Mouse (Mus musculus) embryonic facial prominence, embryonic 11.5 days (tissue): ENCODE measurements at regions not wholly inside any gene's neighbourhood (a gene's known extent, or its start where the extent isn't known, plus 50 kb on each side); places are given as distances from the start of the nearest gene placed in this dataset.

ENCODE experiments used
- ATAC-seq: fragments of 200-750 bp; cut with Nextera tagmentation; replicated peaks from 2 replicates; pipeline ENCODE4 v1.8.0; 2017; ENCODE audit warnings: low read depth; ENCODE audit not compliant: insufficient number of reproducible peaks, low FRiP score, low TSS enrichment
- DNase-seq: peaks from one replicate; pipeline ENCODE4 v3.0.0-alpha.2; 2015; ENCODE audit warnings: low spot score
- H3K27ac ChIP-seq: fragments of 300-500 bp; sonication (generic); replicated peaks from 2 replicates; pipeline ENCODE4 v1.5.1; 2014; ENCODE audit warnings: mild to moderate bottlenecking, low read depth, low read length, control low read depth
- H3K27me3 ChIP-seq: fragments of 300-500 bp; sonication (generic); 2 replicates; pipeline ENCODE4 v1.6.1; 2014; ENCODE audit warnings: mild to moderate bottlenecking, low read length, moderate library complexity, mixed read lengths; ENCODE audit not compliant: control insufficient read depth, insufficient read depth
- H3K36me3 ChIP-seq: fragments of 300-500 bp; sonication (generic); replicated peaks from 2 replicates; pipeline ENCODE4 v1.6.1; 2014; ENCODE audit warnings: low read depth, mild to moderate bottlenecking, low read length, moderate library complexity, mixed read lengths; ENCODE audit not compliant: control insufficient read depth, insufficient read depth
- H3K4me1 ChIP-seq: fragments of 300-500 bp; sonication (generic); 2 replicates; pipeline ENCODE4 v1.6.1; 2014; ENCODE audit warnings: low read length, mixed read lengths; ENCODE audit not compliant: control insufficient read depth, insufficient read depth
- H3K4me2 ChIP-seq: fragments of 300-500 bp; sonication (generic); 2 replicates; pipeline ENCODE4 v1.6.1; 2014; ENCODE audit warnings: low read depth, mild to moderate bottlenecking, control low read depth, low read length, moderate library complexity
- H3K4me3 ChIP-seq: fragments of 300-500 bp; sonication (generic); 2 replicates; pipeline ENCODE4 v1.5.1; 2014; ENCODE audit warnings: low read depth, low read length, control low read depth
- H3K9ac ChIP-seq: fragments of 300-500 bp; sonication (generic); replicated peaks from 2 replicates; pipeline ENCODE4 v1.6.1; 2014; ENCODE audit warnings: mild to moderate bottlenecking, control low read depth, low read length
- H3K9me3 ChIP-seq: fragments of 300-500 bp; sonication (generic); replicated peaks from 2 replicates; pipeline ENCODE4 v1.6.1; 2016; ENCODE audit warnings: mild to moderate bottlenecking, low read length, inconsistent platforms, mixed read lengths; ENCODE audit not compliant: control insufficient read depth
- WGBS: fragments of 180-500 bp; shearing (Covaris S2); extraction: QIAGEN DNeasy Blood & Tissue Kit; methylation state at CpG from one replicate; pipeline ENCODE4 v1.1.7; 2014; 5-methylcytosine and 5-hydroxymethylcytosine counted together

GRCm38 (mm10) chr13:46042224-46042623 is 77.4 kb upstream of the Atxn1 start:
- DNase-seq, result no peak
- Histone ChIP-seq H3K4me1 (no peaks in the 10 kb centered on the region), H3K4me3 (no peak overlapping the region), H3K27ac (no peak overlapping the region), H3K27me3 (no peaks in the 10 kb centered on the region), H3K9ac (no peak overlapping the region), H3K36me3 (no peaks in the 10 kb centered on the region), H3K9me3 (no peaks in the 10 kb centered on the region), H3K4me2 (no peak overlapping the region)
- 81% methylated on average over 8 of the region's 8 CpGs for WGBS
- ATAC-seq, result no peak

- DNase-seq (no peak), ATAC-seq (no peak)
- WGBS, result 81% methylated on average over 4 of the region's 4 CpGs
- Histone ChIP-seq H3K4me2 (no peak overlapping the region), H3K4me3 (no peak overlapping the region), H3K9me3 (no peaks in the 10 kb centered on the region), H3K9ac (no peak overlapping the region), H3K36me3 (no peaks in the 10 kb centered on the region), H3K4me1 (no peaks in the 10 kb centered on the region), H3K27ac (no peak overlapping the region), H3K27me3 (no peaks in the 10 kb centered on the region)
Measured at GRCm38 (mm10) chr13:46041475-46041874, 76.7 kb upstream of the Atxn1 start.

GRCm38 (mm10) chr13:46040062-46040461 is 75.3 kb upstream of the Atxn1 start:
- no peaks in the 10 kb centered on the region for H3K4me1 ChIP-seq
- H3K27ac ChIP-seq, result no peak overlapping the region
- H3K4me3 ChIP-seq, result no peak overlapping the region
- no peak overlapping the region for H3K9ac ChIP-seq
- 87% methylated on average over 5 of the region's 5 CpGs for WGBS
- no peaks in the 10 kb centered on the region for H3K27me3 ChIP-seq
- H3K36me3 ChIP-seq, result no peaks in the 10 kb centered on the region
- no peak overlapping the region for H3K4me2 ChIP-seq
- no peaks in the 10 kb centered on the region for H3K9me3 ChIP-seq
- no peak for DNase-seq
- no peak for ATAC-seq

- peak; percentile 12 for DNase-seq
- H3K27ac ChIP-seq, result no peak overlapping the region
- H3K9ac ChIP-seq, result no peak overlapping the region
Measured at GRCm38 (mm10) chr13:46038441-46039331, 73.9 kb upstream of the Atxn1 start.

GRCm38 (mm10) chr13:46032281-46032680 is 67.5 kb upstream of the Atxn1 start:
- no peak overlapping the region for H3K27ac ChIP-seq
- H3K4me1 ChIP-seq, result no peaks in the 10 kb centered on the region
- 81% methylated on average over 2 of the region's 2 CpGs for WGBS
- DNase-seq (no peak), ATAC-seq (no peak)
- no peaks in the 10 kb centered on the region for H3K36me3 ChIP-seq
- no peaks in the 10 kb centered on the region for H3K9me3 ChIP-seq
- H3K9ac ChIP-seq, result no peak overlapping the region
- no peak overlapping the region for H3K4me2 ChIP-seq
- no peak overlapping the region for H3K4me3 ChIP-seq
- no peaks in the 10 kb centered on the region for H3K27me3 ChIP-seq

More at GRCm38 (mm10) chr13:46038441-46039331, 73.9 kb upstream of the Atxn1 start:
- H3K4me1 ChIP-seq, result no peaks in the 10 kb centered on the region
- H3K9me3 ChIP-seq, result no peaks in the 10 kb centered on the region
- no peak for ATAC-seq
- H3K36me3 ChIP-seq, result no peaks in the 10 kb centered on the region
- H3K27me3 ChIP-seq, result no peaks in the 10 kb centered on the region
- WGBS, result 50% methylated on average over 10 of the region's 10 CpGs
- H3K4me3 ChIP-seq, result no peak overlapping the region
- H3K4me2 ChIP-seq, result no peak overlapping the region

DNA sequence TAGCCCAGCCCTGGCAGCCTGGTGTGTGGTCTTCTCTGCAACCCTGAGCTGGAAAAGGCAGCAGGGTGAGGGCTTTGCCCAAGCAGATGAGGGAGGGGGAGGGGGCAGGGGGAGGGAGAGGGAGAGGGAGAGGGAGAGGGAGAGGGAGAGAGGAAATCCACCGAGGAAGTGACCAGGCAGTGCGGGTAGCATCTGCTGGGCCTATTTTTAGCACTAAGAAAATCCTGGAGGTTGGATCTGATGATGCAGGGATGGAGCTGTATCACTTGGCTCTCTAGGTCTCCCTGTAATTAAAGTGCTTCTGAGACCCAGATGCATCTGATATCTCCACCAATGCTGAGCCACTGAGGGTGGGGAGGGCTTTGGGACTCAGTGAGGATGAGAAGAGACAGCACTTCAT is 61.2 kb upstream of the Atxn1 start:
- no peak overlapping the region for H3K4me3 ChIP-seq
- 38% methylated on average over 2 of the region's 2 CpGs for WGBS
- ATAC-seq, result no peak
- no peaks in the 10 kb centered on the region for H3K4me1 ChIP-seq
- DNase-seq, result no peak
- no peak overlapping the region for H3K4me2 ChIP-seq
- H3K9ac ChIP-seq, result no peak overlapping the region
- no peaks in the 10 kb centered on the region for H3K27me3 ChIP-seq
- H3K9me3 ChIP-seq, result no peaks in the 10 kb centered on the region
- no peaks in the 10 kb centered on the region for H3K36me3 ChIP-seq
- no peak overlapping the region for H3K27ac ChIP-seq

- DNase-seq, result no peak
- 88% methylated on average over 5 of the region's 5 CpGs for WGBS
- peaks cover 2% of the 10 kb centered on the region; the same call in 1 of the 2 replicates for H3K4me1 ChIP-seq
- no peak overlapping the region for H3K4me3 ChIP-seq
- ATAC-seq, result no peak
- no peak overlapping the region for H3K9ac ChIP-seq
- H3K4me2 ChIP-seq, result no peak overlapping the region
- no peaks in the 10 kb centered on the region for H3K27me3 ChIP-seq
- H3K36me3 ChIP-seq, result no peaks in the 10 kb centered on the region
- no peaks in the 10 kb centered on the region for H3K9me3 ChIP-seq
- H3K27ac ChIP-seq, result no peak overlapping the region
Measured at GRCm38 (mm10) chr13:46023630-46024041, 58.8 kb upstream of the Atxn1 start.

DNA sequence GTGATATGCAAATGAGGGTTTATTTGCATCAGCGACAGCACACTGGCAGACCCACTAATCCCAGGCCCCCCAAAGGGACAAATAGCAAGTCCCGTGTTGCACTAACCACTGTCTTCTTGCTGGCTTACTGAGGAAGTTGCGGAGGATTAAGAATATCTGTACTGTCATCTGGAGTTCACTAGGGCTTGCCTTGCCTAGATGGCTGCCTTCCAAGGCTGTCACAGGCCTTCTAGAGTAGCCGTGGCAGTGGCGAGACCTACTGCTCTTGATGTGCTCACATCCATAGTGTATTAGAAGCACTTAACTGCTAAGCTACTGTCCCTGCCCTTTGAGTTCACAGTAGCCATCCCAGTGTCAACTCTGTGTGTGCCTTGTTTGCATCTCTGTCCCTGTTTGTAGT is 58.4 kb upstream of the Atxn1 start:
- DNase-seq (no peak), ATAC-seq (no peak)
- Histone ChIP-seq H3K9ac (no peak overlapping the region), H3K27me3 (no peaks in the 10 kb centered on the region), H3K4me1 (peaks cover 2% of the 10 kb centered on the region; the same call in 1 of the 2 replicates), H3K4me3 (no peak overlapping the region), H3K36me3 (no peaks in the 10 kb centered on the region), H3K27ac (no peak overlapping the region), H3K9me3 (no peaks in the 10 kb centered on the region), H3K4me2 (no peak overlapping the region)
- WGBS, result 53% methylated on average over 5 of the region's 5 CpGs
